Mouse (Mus musculus) left cerebral cortex, postnatal 25 days (tissue): ENCODE results near the gene Msmp. TPM values are rescaled to one million over a fixed set of nuclear protein-coding genes. Genes with fewer than 3 reads are reported as not detected.
"Not testable (repeated sequence)": the region's sequence is repeated elsewhere in the genome, so short reads cannot be mapped to it uniquely, and the experiment has no call there.

Experiments used
- DNase-seq, 2 experiments: peaks; one replicate each; pipeline ENCODE4 v3.0.0; 2022; ENCODE audit warnings: low spot score in 2 of 2, mixed read lengths in 1 of 2
- intact Hi-C: fragments of 180-260 bp; cut with DNase I; formaldehyde crosslinking; loops from one replicate; pipeline ENCODE4 v1.15.1; 2025
- total RNA-seq, 2 experiments: library from RNA; stranded (reverse); gene quantifications; 2 replicates each; pipeline ENCODE4 v1.2.3; 2021

The Msmp gene
- total RNA-seq, 2 experiments from 2014 or later = 0.50 TPM; not detected in 1

GRCm38 (mm10) chr4:43571395-43572045, 12.8 kb downstream of the Msmp start:
- DNase-seq = no peak
- intact Hi-C loops = no loop called here

- no peak for DNase-seq
- intact Hi-C loops = loop anchor here (10.0 kb wide), 1 partner anchor 532 kb away; the partner anchor contains the start of gene Stoml2
These were observed 17.2 kb downstream of the Msmp start for GRCm38 (mm10) chr4:43567140-43567539.

DNA sequence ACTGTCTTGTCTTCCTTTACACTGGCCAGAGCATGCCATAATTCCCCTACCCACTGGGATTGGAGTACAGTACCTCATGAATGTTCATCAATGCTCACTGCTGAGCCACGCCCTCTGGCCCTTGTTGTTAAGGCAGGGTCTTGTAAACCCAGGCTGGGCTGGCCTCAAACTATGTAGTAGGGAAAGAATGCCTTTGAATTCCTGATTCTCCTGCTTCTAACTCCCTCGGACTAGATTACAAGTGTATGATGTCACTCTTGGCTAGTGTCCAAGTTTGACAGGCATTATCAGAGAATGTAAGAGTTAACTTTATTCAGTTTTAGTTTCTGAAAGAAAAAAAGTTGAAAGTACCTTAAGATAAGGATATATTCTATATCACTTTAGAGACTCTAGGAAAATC, 20.1 kb downstream of the Msmp start:
- intact Hi-C loops = loop anchor here (10.0 kb wide), 1 partner anchor 529 kb away; the partner anchor contains the start of gene Stoml2

DNA sequence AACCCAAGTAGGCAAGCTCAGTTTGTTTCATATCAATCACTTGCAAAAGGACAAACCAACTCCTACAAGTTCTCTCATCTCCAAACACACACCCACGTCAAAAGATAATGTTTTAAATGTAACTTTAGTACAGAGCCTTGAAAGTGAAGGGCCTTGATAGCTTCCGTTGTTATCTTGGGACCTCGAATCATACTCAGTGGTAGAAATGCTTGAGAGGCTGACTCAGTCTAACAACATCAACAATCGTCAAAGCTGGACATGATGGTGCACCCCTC, 20.8 kb downstream of the Msmp start:
- no peak for DNase-seq
- intact Hi-C loops = loop anchor here (2.0 to 10.0 kb wide), 2 partner anchors 71 to 529 kb away; partner anchors contain the start of genes Ccdc107 and Stoml2

More for the DNA sequence above, 20.1 kb downstream of the Msmp start:
- no peak for DNase-seq

GRCm38 (mm10) chr4:43562769-43563600, 21.3 kb downstream of the Msmp start:
- intact Hi-C loops = loop anchor here (1.0 to 10.0 kb wide), 3 partner anchors 15 to 528 kb away; partner anchors contain the start of genes Ccdc107, Gba2, Rgp1 and Stoml2
- DNase-seq = no peak

GRCm38 (mm10) chr4:43561997-43562768, 22.1 kb downstream of the Msmp start, which contains the start of the genes Creb3 and Tln1:
Gene Creb3 (plus strand): TSS chr4:43562332.
Gene Tln1 (minus strand): TSS chr4:43562691.
- intact Hi-C loops = loop anchor here (1.0 to 10.0 kb wide), 4 partner anchors 16 to 527 kb away; partner anchors contain the start of genes Ccdc107, Gba2, Rgp1 and Stoml2
- DNase-seq = peak; percentile 93 to 99

- intact Hi-C loops = loop anchor here (2.0 to 10.0 kb wide), 2 partner anchors 119 to 527 kb away; partner anchors contain the start of gene Stoml2
- no peak for DNase-seq
These were observed 22.8 kb downstream of the Msmp start for GRCm38 (mm10) chr4:43561436-43561996.

DNA sequence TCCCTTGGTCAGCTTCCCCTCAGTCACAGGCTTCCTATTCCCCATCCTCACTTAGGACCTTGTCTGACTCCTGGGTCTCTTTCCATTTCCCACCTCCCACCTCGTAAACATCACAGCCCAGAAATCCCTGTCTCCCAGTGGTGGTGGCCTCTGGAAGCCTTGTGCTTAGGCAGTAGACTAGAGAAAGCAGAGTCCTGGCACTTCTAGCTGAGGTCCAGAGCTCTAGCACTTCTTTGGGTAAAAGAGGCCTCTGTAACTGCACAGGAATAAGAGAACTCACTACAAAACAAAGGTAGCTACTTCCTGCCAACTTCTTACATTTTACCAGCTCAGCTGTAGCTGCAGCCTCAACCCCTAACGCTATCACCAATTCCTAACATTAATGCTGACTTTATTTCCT, 23.3 kb downstream of the Msmp start:
- intact Hi-C loops = loop anchor here (2.0 to 10.0 kb wide), 2 partner anchors 118 to 526 kb away; partner anchors contain the start of gene Stoml2
- no peak for DNase-seq

DNA sequence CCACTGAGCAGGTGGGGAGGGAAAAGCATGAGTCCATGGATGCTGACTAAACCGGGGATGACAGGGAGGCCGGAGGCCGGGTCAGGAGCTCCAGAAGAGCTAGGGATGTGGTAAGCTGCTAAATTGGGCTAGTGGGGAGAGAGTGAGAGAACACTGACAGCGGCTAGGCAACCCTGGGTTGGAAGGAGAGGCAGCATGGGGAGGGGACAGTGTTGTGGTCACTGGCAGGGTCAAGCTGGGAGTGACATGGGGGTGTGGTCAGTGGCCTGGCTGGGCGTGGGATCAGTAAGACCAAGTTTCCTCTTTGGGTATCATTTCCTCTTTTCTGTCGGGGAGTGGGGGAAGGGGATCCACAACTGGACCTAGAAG, 24.1 kb downstream of the Msmp start:
- peak in 1 of 2 experiments; percentile 37 for DNase-seq
- intact Hi-C loops = loop anchor here (2.0 to 10.0 kb wide), 2 partner anchors 117 to 525 kb away; partner anchors contain the start of gene Stoml2

DNA sequence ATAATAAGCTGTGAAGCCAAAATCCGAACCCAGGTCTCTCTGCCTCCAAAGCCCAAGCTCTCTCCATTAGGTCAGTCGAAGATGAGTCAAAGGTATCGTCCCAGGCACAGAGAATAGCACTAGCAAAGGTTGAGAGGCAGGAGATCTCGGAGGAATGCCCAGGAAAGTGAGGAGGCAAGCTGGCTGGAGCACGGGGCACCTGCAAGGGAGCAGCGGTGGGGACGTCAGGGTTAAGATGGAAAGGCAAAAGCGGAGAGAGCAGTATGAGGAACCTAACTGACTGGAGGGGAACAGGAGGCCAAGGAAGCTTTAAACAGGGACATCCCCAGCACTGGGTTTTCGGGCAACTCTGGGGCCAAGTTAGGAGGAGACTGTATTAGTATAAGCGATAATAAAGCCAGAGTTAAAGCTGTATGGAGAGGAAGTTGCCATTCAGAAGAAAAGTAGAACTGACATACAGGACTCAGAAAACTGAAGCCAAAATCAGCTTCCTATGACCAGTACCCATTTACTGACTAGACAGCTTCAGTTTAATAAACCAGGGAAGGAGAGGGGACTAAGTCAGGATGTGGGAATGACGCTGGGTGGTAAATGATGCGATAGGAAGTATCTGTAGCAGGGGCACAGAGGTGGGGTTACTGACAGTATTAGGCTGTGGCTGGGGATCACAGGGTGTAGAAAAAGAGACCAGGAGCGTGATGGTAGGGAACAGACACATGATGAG, 24.6 kb downstream of the Msmp start:
- DNase-seq = no peak
- intact Hi-C loops = loop anchor here (2.0 to 10.0 kb wide), 2 partner anchors 117 to 525 kb away; partner anchors contain the start of gene Stoml2

DNA sequence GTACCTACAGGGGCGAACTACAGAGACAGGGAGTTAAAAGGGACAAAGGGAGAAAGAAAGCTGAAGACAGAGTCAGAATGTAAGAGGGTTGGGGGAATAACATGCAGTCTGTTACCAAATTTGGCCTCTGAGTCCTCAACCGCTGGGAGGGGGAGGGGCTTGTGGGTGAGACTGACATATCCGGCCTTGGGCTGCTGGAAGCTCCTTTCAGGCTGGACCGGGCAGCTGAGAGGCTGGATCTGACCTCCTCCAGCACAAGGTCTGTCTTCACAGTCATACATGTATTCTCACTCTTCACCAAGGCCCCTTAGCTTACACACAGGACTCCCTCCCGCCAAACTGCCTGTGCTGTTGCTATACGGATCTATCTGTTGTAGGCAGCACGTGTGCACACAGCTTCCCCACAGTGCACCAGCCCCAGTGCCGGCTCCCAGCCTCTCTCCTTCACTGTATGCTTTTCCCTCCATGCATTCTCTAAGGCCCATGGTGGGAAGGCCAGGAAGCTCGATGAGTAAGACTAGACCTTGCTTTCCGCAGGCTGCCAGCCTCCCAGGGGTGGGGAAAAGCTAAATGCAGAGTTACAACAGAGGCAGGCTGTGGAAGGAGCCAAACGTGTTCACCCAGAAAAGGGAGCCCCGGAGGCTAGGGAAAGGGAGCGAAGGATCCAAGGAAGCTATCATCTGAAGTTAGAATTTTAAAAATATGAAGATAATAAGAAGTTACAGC, 25.5 kb downstream of the Msmp start:
- intact Hi-C loops = no loop called here
- peak in 1 of 2 experiments; percentile 58 for DNase-seq

GRCm38 (mm10) chr4:43558028-43558630, 26.2 kb downstream of the Msmp start:
- DNase-seq = no peak
- intact Hi-C loops = no loop called here

GRCm38 (mm10) chr4:43555926-43556325, 28.4 kb downstream of the Msmp start:
- no peak for DNase-seq
- intact Hi-C loops = no loop called here

DNA sequence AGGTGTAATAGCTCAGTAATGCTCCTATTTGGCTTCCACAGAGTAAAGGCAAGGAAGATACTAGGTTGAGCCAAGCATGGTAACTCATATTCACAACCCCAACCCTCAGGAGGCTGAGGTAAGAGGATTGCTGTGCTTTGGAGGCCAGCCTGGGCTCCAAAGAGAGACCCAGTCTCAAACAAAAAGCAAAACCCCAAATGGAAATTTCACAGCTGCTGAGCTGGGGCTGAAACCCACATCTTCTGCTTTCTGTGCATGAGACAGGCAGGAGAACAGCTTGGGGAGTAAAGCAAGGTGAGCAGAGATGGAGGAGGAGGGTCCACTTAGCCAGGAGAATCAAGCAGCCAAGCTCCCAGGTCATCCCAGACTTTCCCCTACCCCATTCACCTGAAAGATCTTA, 30.4 kb downstream of the Msmp start:
- intact Hi-C loops = no loop called here
- no peak for DNase-seq

- peak; percentile 55 to 93 for DNase-seq
- intact Hi-C loops = no loop called here
These were observed 31.9 kb downstream of the Msmp start for GRCm38 (mm10) chr4:43552437-43552836.

- intact Hi-C loops, DNase-seq: not testable (repeated sequence)
These were observed 32.4 kb downstream of the Msmp start for GRCm38 (mm10) chr4:43551854-43552253.

GRCm38 (mm10) chr4:43549055-43549454, 35.2 kb downstream of the Msmp start:
- intact Hi-C loops = no loop called here
- DNase-seq = no peak

GRCm38 (mm10) chr4:43547160-43547559, 37.1 kb downstream of the Msmp start:
- DNase-seq = no peak
- intact Hi-C loops = no loop called here
